Mouse (Mus musculus): Measurements from ENCODE around the gene Ing5. TPM values are rescaled to one million over a fixed set of nuclear protein-coding genes. Genes with fewer than 3 reads are reported as not detected.

Ing5 gene
- polyA plus RNA-seq, 1 experiment from 2014 or later: 9.1 TPM

- WGBS: 88% methylated on average over 4 of the region's 4 CpGs
- Histone ChIP-seq H3K4me3 (ENCODE audit: low read length) (peak overlapping the region; percentile 84), H3K27ac (ENCODE audit: low read depth, low read length) (no peak overlapping the region), H3K9me3 (ENCODE audit: control insufficient read depth, low read length) (no peaks in the 10 kb centered on the region), H3K27me3 (replicated peaks; ENCODE audit: control insufficient read depth, insufficient read depth, low read length) (no peaks in the 10 kb centered on the region), H3K36me3 (ENCODE audit: control insufficient read depth, insufficient read depth, low read length) (peaks cover 23% of the 10 kb centered on the region), H3K9ac (ENCODE audit: low read depth, low read length) (peak overlapping the region; percentile 93), H3K4me2 (ENCODE audit: low read length) (peak overlapping the region; percentile 91), H3K4me1 (ENCODE audit: control insufficient read depth, insufficient read depth, low read depth, low read length) (peaks cover 22% of the 10 kb centered on the region)
- no peak for ATAC-seq
These were observed 1.1 kb downstream of the Ing5 start for GRCm38 (mm10) chr1:93804818-93805217.

GRCm38 (mm10) chr1:93805221-93805951 lies 1.6 kb downstream of the Ing5 start:
- ATAC-seq: no peak
- no peak overlapping the region; the same call in 1 of the 2 replicates for H3K9ac ChIP-seq (ENCODE audit: low read depth, low read length)
- H3K36me3 ChIP-seq (ENCODE audit: control insufficient read depth, insufficient read depth, low read length): peaks cover 25% of the 10 kb centered on the region
- WGBS: 82% methylated on average over 5 of the region's 5 CpGs
- no peak overlapping the region for H3K27ac ChIP-seq (ENCODE audit: low read depth, low read length)
- H3K27me3 ChIP-seq (replicated peaks; ENCODE audit: control insufficient read depth, insufficient read depth, low read length): no peaks in the 10 kb centered on the region
- no peak overlapping the region for H3K4me3 ChIP-seq (ENCODE audit: low read length)
- H3K9me3 ChIP-seq (ENCODE audit: control insufficient read depth, low read length): no peaks in the 10 kb centered on the region
- H3K4me2 ChIP-seq (ENCODE audit: low read length): no peak overlapping the region
- peaks cover 22% of the 10 kb centered on the region for H3K4me1 ChIP-seq (ENCODE audit: control insufficient read depth, insufficient read depth, low read depth, low read length)

- no peaks in the 10 kb centered on the region for H3K27me3 ChIP-seq (replicated peaks; ENCODE audit: control insufficient read depth, insufficient read depth, low read length)
- no peaks in the 10 kb centered on the region for H3K9me3 ChIP-seq (ENCODE audit: control insufficient read depth, low read length)
- H3K4me1 ChIP-seq (ENCODE audit: control insufficient read depth, insufficient read depth, low read depth, low read length): peaks cover 9% of the 10 kb centered on the region
- ATAC-seq: no peak
- WGBS: 97% methylated on average over 4 of the region's 4 CpGs
- no peak overlapping the region for H3K9ac ChIP-seq (ENCODE audit: low read depth, low read length)
- no peak overlapping the region for H3K4me2 ChIP-seq (ENCODE audit: low read length)
- H3K27ac ChIP-seq (ENCODE audit: low read depth, low read length): no peak overlapping the region
- no peak overlapping the region for H3K4me3 ChIP-seq (ENCODE audit: low read length)
- H3K36me3 ChIP-seq (ENCODE audit: control insufficient read depth, insufficient read depth, low read length): peaks cover 44% of the 10 kb centered on the region
These were observed 5.1 kb downstream of the Ing5 start for GRCm38 (mm10) chr1:93808871-93809270.

- no peak overlapping the region for H3K9ac ChIP-seq (ENCODE audit: low read depth, low read length)
- H3K4me1 ChIP-seq (ENCODE audit: control insufficient read depth, insufficient read depth, low read depth, low read length): peaks cover 1% of the 10 kb centered on the region
- H3K9me3 ChIP-seq (ENCODE audit: control insufficient read depth, low read length): no peaks in the 10 kb centered on the region
- peaks cover 51% of the 10 kb centered on the region for H3K36me3 ChIP-seq (ENCODE audit: control insufficient read depth, insufficient read depth, low read length)
- H3K27ac ChIP-seq (ENCODE audit: low read depth, low read length): no peak overlapping the region
- ATAC-seq: no peak
- no peak overlapping the region for H3K4me3 ChIP-seq (ENCODE audit: low read length)
- H3K27me3 ChIP-seq (replicated peaks; ENCODE audit: control insufficient read depth, insufficient read depth, low read length): no peaks in the 10 kb centered on the region
- WGBS: 98% methylated on average over 3 of the region's 3 CpGs
- H3K4me2 ChIP-seq (ENCODE audit: low read length): no peak overlapping the region
These were observed 6.2 kb downstream of the Ing5 start for GRCm38 (mm10) chr1:93810011-93810410.

- Histone ChIP-seq H3K27me3 (replicated peaks; ENCODE audit: control insufficient read depth, insufficient read depth, low read length) (no peaks in the 10 kb centered on the region), H3K4me1 (ENCODE audit: control insufficient read depth, insufficient read depth, low read depth, low read length) (no peaks in the 10 kb centered on the region), H3K4me3 (ENCODE audit: low read length) (no peak overlapping the region), H3K9ac (ENCODE audit: low read depth, low read length) (no peak overlapping the region), H3K9me3 (ENCODE audit: control insufficient read depth, low read length) (no peaks in the 10 kb centered on the region), H3K36me3 (ENCODE audit: control insufficient read depth, insufficient read depth, low read length) (peaks cover 53% of the 10 kb centered on the region), H3K4me2 (ENCODE audit: low read length) (no peak overlapping the region), H3K27ac (ENCODE audit: low read depth, low read length) (no peak overlapping the region)
- no peak for ATAC-seq
- WGBS: 97% methylated on average over 8 of the region's 8 CpGs
These were observed 7.8 kb downstream of the Ing5 start for GRCm38 (mm10) chr1:93811495-93812039.

- Histone ChIP-seq H3K27me3 (replicated peaks; ENCODE audit: control insufficient read depth, insufficient read depth, low read length) (no peaks in the 10 kb centered on the region), H3K36me3 (ENCODE audit: control insufficient read depth, insufficient read depth, low read length) (peaks cover 43% of the 10 kb centered on the region), H3K27ac (ENCODE audit: low read depth, low read length) (no peak overlapping the region), H3K4me1 (ENCODE audit: control insufficient read depth, insufficient read depth, low read depth, low read length) (no peaks in the 10 kb centered on the region), H3K4me2 (ENCODE audit: low read length) (no peak overlapping the region), H3K9ac (ENCODE audit: low read depth, low read length) (no peak overlapping the region), H3K4me3 (ENCODE audit: low read length) (no peak overlapping the region), H3K9me3 (ENCODE audit: control insufficient read depth, low read length) (no peaks in the 10 kb centered on the region)
- 92% methylated on average over 8 of the region's 8 CpGs for WGBS
- no peak for ATAC-seq
These were observed 14.2 kb downstream of the Ing5 start for GRCm38 (mm10) chr1:93817823-93818532.

- Histone ChIP-seq H3K9me3 (ENCODE audit: control insufficient read depth, low read length) (no peaks in the 10 kb centered on the region), H3K27me3 (replicated peaks; ENCODE audit: control insufficient read depth, insufficient read depth, low read length) (no peaks in the 10 kb centered on the region), H3K4me2 (ENCODE audit: low read length) (no peak overlapping the region), H3K9ac (ENCODE audit: low read depth, low read length) (no peak overlapping the region), H3K36me3 (ENCODE audit: control insufficient read depth, insufficient read depth, low read length) (peaks cover 37% of the 10 kb centered on the region), H3K27ac (ENCODE audit: low read depth, low read length) (no peak overlapping the region), H3K4me3 (ENCODE audit: low read length) (no peak overlapping the region), H3K4me1 (ENCODE audit: control insufficient read depth, insufficient read depth, low read depth, low read length) (no peaks in the 10 kb centered on the region)
- 70% methylated on average over 7 of the region's 7 CpGs for WGBS
- no peak for ATAC-seq
These were observed 15.0 kb downstream of the Ing5 start for GRCm38 (mm10) chr1:93818722-93819121.

- no peaks in the 10 kb centered on the region for H3K9me3 ChIP-seq (ENCODE audit: control insufficient read depth, low read length)
- H3K36me3 ChIP-seq (ENCODE audit: control insufficient read depth, insufficient read depth, low read length): peaks cover 11% of the 10 kb centered on the region
- ATAC-seq: no peak
- H3K4me3 ChIP-seq (ENCODE audit: low read length): no peak overlapping the region
- no peak overlapping the region for H3K4me2 ChIP-seq (ENCODE audit: low read length)
- no peaks in the 10 kb centered on the region for H3K27me3 ChIP-seq (replicated peaks; ENCODE audit: control insufficient read depth, insufficient read depth, low read length)
- H3K27ac ChIP-seq (ENCODE audit: low read depth, low read length): no peak overlapping the region
- peaks cover 12% of the 10 kb centered on the region for H3K4me1 ChIP-seq (ENCODE audit: control insufficient read depth, insufficient read depth, low read depth, low read length)
- H3K9ac ChIP-seq (ENCODE audit: low read depth, low read length): peak overlapping the region; percentile 88
- 80% methylated on average over 3 of the region's 3 CpGs for WGBS
These were observed 20.2 kb downstream of the Ing5 start for GRCm38 (mm10) chr1:93823796-93824495.

- Histone ChIP-seq H3K4me1 (ENCODE audit: control insufficient read depth, insufficient read depth, low read depth, low read length) (peaks cover 12% of the 10 kb centered on the region), H3K4me3 (ENCODE audit: low read length) (peak within 1 kb of the TSS; percentile 67), H3K36me3 (ENCODE audit: control insufficient read depth, insufficient read depth, low read length) (peaks cover 4% of the 10 kb centered on the region), H3K9me3 (ENCODE audit: control insufficient read depth, low read length) (no peaks in the 10 kb centered on the region), H3K9ac (ENCODE audit: low read depth, low read length) (peak within 1 kb of the TSS; percentile 88), H3K27ac (ENCODE audit: low read depth, low read length) (peak within 1 kb of the TSS; percentile 96), H3K27me3 (replicated peaks; ENCODE audit: control insufficient read depth, insufficient read depth, low read length) (no peaks in the 10 kb centered on the region), H3K4me2 (ENCODE audit: low read length) (peak within 1 kb of the TSS; percentile 69)
- WGBS: 6% methylated on average over 10 of the region's 10 CpGs
- peak; percentile 4 for ATAC-seq
These were observed 20.8 kb downstream of the Ing5 start, which contains the start of gene D2hgdh for GRCm38 (mm10) chr1:93824609-93825008. D2hgdh (plus strand) TSS chr1:93824909.

Measured in hindbrain, embryonic 16.5 days (tissue).